Mouse (Mus musculus): ENCODE results near the gene Msmo1. TPM values are rescaled to one million over a fixed set of nuclear protein-coding genes. Genes with fewer than 3 reads are reported as not detected.

Msmo1 gene
- total RNA-seq, 1 experiment from 2014 or later, result 85.3 TPM

DNA sequence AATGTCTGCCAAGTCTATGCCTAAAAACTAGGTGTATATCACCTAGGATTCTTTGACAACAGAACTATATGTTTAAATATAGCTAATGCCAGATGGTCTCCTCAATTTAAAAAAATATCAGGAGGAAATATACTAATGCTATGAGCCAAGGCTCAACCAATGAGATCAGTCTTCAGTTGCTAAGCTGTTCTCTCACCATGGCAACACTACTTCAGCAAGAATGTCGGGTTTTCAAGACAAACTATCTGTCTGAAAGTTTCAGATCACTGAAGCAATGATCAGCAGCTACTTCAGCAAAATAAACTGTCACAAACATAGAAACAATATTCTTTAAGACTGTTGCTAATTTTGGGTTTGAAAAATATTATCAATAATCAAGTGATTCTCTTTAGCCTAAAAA lies 61.7 kb downstream of the Msmo1 start:
- no peak for ATAC-seq (replicated peaks in 1 of 2; ENCODE audit: insufficient read depth in 1 of 2, low FRiP score in 2 of 2, low TSS enrichment in 1 of 2, low read depth in 1 of 2, poor library complexity in 2 of 2, severe bottlenecking in 2 of 2)

Other genes starting within 250 kb of the Msmo1 start
- 1.3 TPM in 1 of 2 replicates, not detected in the other for gene Cpe, start 40.7 kb downstream of the Msmo1 start, total RNA-seq (2017)
- 20.2 and 21.3 TPM in 2 replicates for gene Klhl2, start 116.2 kb upstream of the Msmo1 start, total RNA-seq (2017)
- 12.3 and 16.9 TPM in 2 replicates for gene Tmem192, start 213.4 kb upstream of the Msmo1 start, total RNA-seq (2017)